Mouse (Mus musculus) urinary bladder, postnatal 4 days (tissue): ENCODE measurements around the gene Capn12.

Source experiments
- DNase-seq, 2 experiments: peaks; one replicate each; pipeline ENCODE4 v3.0.0; 2021 to 2022; ENCODE audit warnings: low spot score in 2 of 2

Capn12 gene

GRCm38 (mm10) chr7:28881199-28881598 lies at the start of gene Capn12:
Capn12 (plus strand) TSS chr7:28881422.
- DNase-seq = no peak

GRCm38 (mm10) chr7:28832137-28832536 lies 49.1 kb upstream of the Capn12 start:
- no peak for DNase-seq

GRCm38 (mm10) chr7:28833723-28834347 lies 47.4 kb upstream of the Capn12 start, which contains the start of gene Lgals4:
Lgals4 (plus strand) TSS chr7:28833854.
- no peak for DNase-seq

- DNase-seq = no peak
These were observed 44.3 kb upstream of the Capn12 start for GRCm38 (mm10) chr7:28836936-28837335.

- DNase-seq = no peak
These were observed 42.9 kb upstream of the Capn12 start for GRCm38 (mm10) chr7:28838331-28838730.

GRCm38 (mm10) chr7:28847273-28847672 lies 33.9 kb upstream of the Capn12 start:
- no peak for DNase-seq

- DNase-seq = no peak
These were observed 31.5 kb upstream of the Capn12 start for GRCm38 (mm10) chr7:28849700-28850236.

- DNase-seq = no peak
These were observed 30.6 kb upstream of the Capn12 start for GRCm38 (mm10) chr7:28850642-28851041.

GRCm38 (mm10) chr7:28859953-28860352 lies 21.3 kb upstream of the Capn12 start:
- no peak for DNase-seq

- no peak for DNase-seq
These were observed 20.3 kb upstream of the Capn12 start for GRCm38 (mm10) chr7:28860898-28861297.

GRCm38 (mm10) chr7:28862817-28863499 lies 18.3 kb upstream of the Capn12 start:
- no peak for DNase-seq

- no peak for DNase-seq
These were observed 17.7 kb upstream of the Capn12 start, which contains the start of gene Lgals7 for GRCm38 (mm10) chr7:28863540-28863939. Lgals7 (plus strand) TSS chr7:28863853.

- peak in 1 of 2 experiments; percentile 47 for DNase-seq
These were observed 16.9 kb upstream of the Capn12 start for GRCm38 (mm10) chr7:28864288-28864750.

- peak; percentile 79 to 84 for DNase-seq
These were observed 15.5 kb upstream of the Capn12 start for GRCm38 (mm10) chr7:28865481-28866300.

GRCm38 (mm10) chr7:28866769-28867507 lies 14.3 kb upstream of the Capn12 start:
- DNase-seq = no peak

GRCm38 (mm10) chr7:28867508-28868340 lies 13.5 kb upstream of the Capn12 start:
- peak; percentile 51 to 77 for DNase-seq

GRCm38 (mm10) chr7:28870901-28871664 lies 10.1 kb upstream of the Capn12 start:
- no peak for DNase-seq

- DNase-seq = no peak
These were observed 6.7 kb upstream of the Capn12 start for GRCm38 (mm10) chr7:28874565-28874964.

GRCm38 (mm10) chr7:28876099-28876498 lies 5.1 kb upstream of the Capn12 start:
- DNase-seq = no peak

- no peak for DNase-seq
These were observed 4.1 kb upstream of the Capn12 start for GRCm38 (mm10) chr7:28877155-28877554.
